Mouse (Mus musculus) kidney, adult 11 months (tissue): ENCODE measurements around the gene Shcbp1l.

Experiments
- DNase-seq: peaks from one replicate; pipeline ENCODE4 v3.0.0; 2022

The Shcbp1l gene

GRCm38 (mm10) chr1:153489132-153489531, 64.2 kb downstream of the Shcbp1l start:
- no peak for DNase-seq

- no peak for DNase-seq
Measured at GRCm38 (mm10) chr1:153489540-153489939, 64.6 kb downstream of the Shcbp1l start.

- DNase-seq: no peak
Measured at GRCm38 (mm10) chr1:153489963-153490362, 65.0 kb downstream of the Shcbp1l start.

GRCm38 (mm10) chr1:153491345-153491744, 66.4 kb downstream of the Shcbp1l start:
- no peak for DNase-seq

GRCm38 (mm10) chr1:153491822-153492221, 66.9 kb downstream of the Shcbp1l start:
- DNase-seq: no peak

GRCm38 (mm10) chr1:153493338-153493737, 68.4 kb downstream of the Shcbp1l start:
- peak; percentile 71 for DNase-seq

- no peak for DNase-seq
Measured at GRCm38 (mm10) chr1:153493931-153494330, 69.0 kb downstream of the Shcbp1l start.

- no peak for DNase-seq
Measured at GRCm38 (mm10) chr1:153496030-153496429, 71.1 kb downstream of the Shcbp1l start.

- DNase-seq: peak; percentile 25
Measured at GRCm38 (mm10) chr1:153500030-153500429, 75.1 kb downstream of the Shcbp1l start.

- peak; percentile 84 for DNase-seq
Measured at GRCm38 (mm10) chr1:153501644-153502321, 76.8 kb downstream of the Shcbp1l start.
